Mouse (Mus musculus): ENCODE data around the gene Strc.

DNA sequence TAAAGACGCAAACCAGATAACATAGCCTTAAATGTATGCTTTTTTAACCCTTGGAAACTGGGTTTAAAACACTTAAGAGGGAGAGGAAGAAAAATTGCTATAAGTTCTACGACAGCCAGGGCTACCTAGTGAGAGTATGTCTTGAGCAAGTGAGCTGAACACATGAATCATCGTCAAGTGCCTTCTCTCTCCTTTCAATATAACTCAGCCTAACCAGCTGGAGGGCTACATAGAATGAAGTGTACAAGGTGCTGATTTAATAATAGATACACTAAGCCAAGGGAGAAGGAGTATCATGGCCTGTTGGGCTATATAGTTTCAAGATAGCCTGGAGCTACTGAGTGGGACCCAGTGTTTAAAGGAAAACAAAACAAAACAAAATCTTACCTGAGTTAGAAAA is 31.5 kb upstream of the Strc start:
- TF ChIP-seq CTCF (IDR thresholded peaks at IDR 0.05; ENCODE audit: extremely low read depth, insufficient read length, insufficient replicate concordance, low read depth, low read length) (no peak), POLR2A (IDR thresholded peaks at IDR 0.05; ENCODE audit: low read depth, low read length) (no peak)
